Mouse (Mus musculus) bone marrow macrophage, adult 2 months (primary cell): Measurements from ENCODE around the gene Grhl1.

Source experiments
- CTCF ChIP-seq: IDR thresholded peaks from 2 replicates; pipeline ENCODE4 v1.5.1; 2012; ENCODE audit warnings: low read depth, mild to moderate bottlenecking, low read length, moderate library complexity
- POLR2A ChIP-seq: IDR thresholded peaks from 2 replicates; pipeline ENCODE4 v1.6.1; 2012; ENCODE audit warnings: mild to moderate bottlenecking, low read depth, low read length, borderline replicate concordance

DNA sequence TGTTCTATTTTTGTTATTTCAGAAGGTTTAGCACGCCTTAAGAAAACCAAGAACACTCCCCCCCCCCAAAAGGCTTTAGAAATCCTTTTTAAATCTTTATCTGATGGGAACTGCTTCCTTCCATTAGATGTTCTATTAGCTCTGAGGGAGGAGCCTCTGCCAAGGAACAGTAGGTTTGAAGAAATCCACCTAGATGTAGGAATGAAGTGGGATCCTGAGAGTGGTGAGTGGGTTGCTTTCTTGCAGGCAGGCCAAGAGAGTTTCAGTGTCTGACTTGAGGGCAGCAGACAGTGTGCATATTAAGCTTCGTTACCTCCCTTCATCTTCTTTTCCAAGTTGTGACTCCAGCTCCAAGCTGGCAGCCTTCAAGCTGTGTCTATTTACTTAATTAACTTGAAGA, 34.9 kb upstream of the Grhl1 start:
- no peak for TF ChIP-seq CTCF
- TF ChIP-seq POLR2A, result no peak
